Mouse (Mus musculus) ES-E14 (cell line): Measurements from ENCODE around the gene Nfu1.

ENCODE experiments used
- ZC3H11A ChIP-seq: IDR thresholded peaks from 2 replicates; pipeline ENCODE4 v1.6.1; 2012; ENCODE audit warnings: low read depth, mild to moderate bottlenecking, inconsistent platforms, low read length, borderline replicate concordance
- ZNF384 ChIP-seq: IDR thresholded peaks from 2 replicates; pipeline ENCODE4 v1.6.1; 2012; ENCODE audit warnings: low read depth, low read length, inconsistent platforms

DNA sequence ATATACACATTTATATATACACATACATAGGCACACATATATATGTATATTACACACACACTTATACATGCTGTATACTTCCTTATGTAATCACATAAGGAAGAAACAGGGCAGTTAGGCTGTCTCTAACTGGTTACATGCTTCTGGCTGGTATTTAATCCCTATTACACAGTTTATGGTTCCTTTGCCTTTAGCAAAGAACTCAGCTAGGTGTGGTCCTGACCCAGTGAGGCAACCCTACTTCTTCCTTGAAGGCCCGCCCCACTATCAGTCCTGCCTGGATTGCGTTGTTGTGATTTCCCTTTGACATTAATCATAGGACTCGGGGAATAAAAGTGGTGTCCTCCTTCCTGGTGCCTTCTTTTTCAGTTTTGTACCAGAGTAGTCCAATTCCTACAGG is 25.4 kb downstream of the Nfu1 start:
- TF ChIP-seq ZNF384 (no peak), ZC3H11A (no peak)
